Comparison of ENCODE assay signal across 9 mouse cellular contexts in the genomic region with DNA sequence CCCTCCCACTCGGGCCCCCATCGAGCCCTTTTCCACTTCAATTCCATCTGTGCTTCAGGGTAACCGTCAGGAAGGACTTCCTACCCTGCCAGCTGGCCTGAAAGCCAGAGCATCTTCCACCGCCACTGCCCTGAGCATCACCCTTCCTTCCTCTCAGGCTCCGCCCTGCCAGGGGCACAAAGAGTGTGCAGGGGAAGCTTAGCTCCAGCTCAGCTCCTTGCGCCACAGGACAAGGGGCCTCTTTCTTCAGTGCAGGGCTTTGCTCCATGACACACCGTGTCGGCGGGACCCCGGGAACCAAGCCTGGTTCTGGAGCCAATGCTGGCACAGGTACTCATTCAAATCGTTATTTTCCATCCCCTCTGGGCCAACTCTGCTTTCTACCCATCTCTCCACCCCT.
DNase-seq lines count a peak whose midpoint lies in the region; ATAC-seq and TF ChIP-seq lines count a peak whose summit lies in the region.
"Had no signal": no experiment of that assay in that cellular context is flagged by ENCODE, and none has a peak within 500 bp of the region (broad histone marks: within the 10 kb centered on the region; RNA-seq: fewer than 3 reads in every experiment).

No protein-coding gene starts in this region.

- H3K9ac ChIP-seq in heart, postnatal 0 days (replicated peaks; ENCODE audit: low read depth, low read length): no peak overlapping the region
- H3K9ac ChIP-seq in forebrain, embryonic 14.5 days (ENCODE audit: low read length): no peak overlapping the region
- H3K9ac ChIP-seq in lung, embryonic 16.5 days (ENCODE audit: low read length): no peak overlapping the region

- ATAC-seq in heart, postnatal 0 days (ENCODE audit: insufficient read depth, low read depth): 0 out of 2 replicates have a peak, but pooled peaks have one; percentile 11
- no peak for ATAC-seq in forebrain, embryonic 14.5 days
- peak; percentile 29; the same call in 1 of the 2 replicates for ATAC-seq in lung, embryonic 16.5 days (ENCODE audit: low read depth)

- no peak overlapping the region for H3K27ac ChIP-seq in heart, postnatal 0 days (ENCODE audit: low read depth)
- H3K27ac ChIP-seq in heart, embryonic 10.5 days: no peak overlapping the region
- no peak overlapping the region for H3K27ac ChIP-seq in forebrain, embryonic 14.5 days (ENCODE audit: low read depth, low read length)
- no peak overlapping the region for H3K27ac ChIP-seq in lung, embryonic 16.5 days (ENCODE audit: low read length)
- H3K27ac ChIP-seq: macrophage had no signal

- no peak overlapping the region for H3K4me3 ChIP-seq in heart, postnatal 0 days (ENCODE audit: low read depth, low read length)
- H3K4me3 ChIP-seq in heart, embryonic 10.5 days: no peak overlapping the region
- H3K4me3 ChIP-seq in forebrain, embryonic 14.5 days (ENCODE audit: low read depth, low read length): no peak overlapping the region
- no peak overlapping the region for H3K4me3 ChIP-seq in lung, embryonic 16.5 days (ENCODE audit: low read length)

- H3K36me3 ChIP-seq in heart, postnatal 0 days (replicated peaks; ENCODE audit: control insufficient read depth, insufficient read depth, low read length): no peaks in the 10 kb centered on the region
- H3K36me3 ChIP-seq in heart, embryonic 10.5 days: no peaks in the 10 kb centered on the region
- H3K36me3 ChIP-seq in forebrain, embryonic 14.5 days (ENCODE audit: control insufficient read depth, insufficient read depth, low read length): no peaks in the 10 kb centered on the region
- H3K36me3 ChIP-seq in lung, embryonic 16.5 days (ENCODE audit: control insufficient read depth, insufficient read depth, low read length): no peaks in the 10 kb centered on the region

- H3K4me2 ChIP-seq in heart, postnatal 0 days (ENCODE audit: low read depth, low read length): no peak overlapping the region
- no peak overlapping the region; the same call in 1 of the 2 replicates for H3K4me2 ChIP-seq in forebrain, embryonic 14.5 days (ENCODE audit: low read length)
- peak overlapping the region; percentile 35 for H3K4me2 ChIP-seq in lung, embryonic 16.5 days (ENCODE audit: low read depth, low read length)

- TF ChIP-seq CTCF in heart, postnatal 0 days (IDR thresholded peaks at IDR 0.05; ENCODE audit: low read depth): no peak

- WGBS in heart, postnatal 0 days: 50% methylated on average over 11 of the region's 11 CpGs
- WGBS in heart, embryonic 10.5 days: 55% methylated on average over 11 of the region's 11 CpGs
- WGBS in forebrain, embryonic 14.5 days: 18% methylated on average over 11 of the region's 11 CpGs
- 35% methylated on average over 11 of the region's 11 CpGs for WGBS in lung, embryonic 16.5 days

- no peaks in the 10 kb centered on the region for H3K4me1 ChIP-seq in heart, postnatal 0 days (ENCODE audit: control insufficient read depth, insufficient read depth)
- peaks cover 26% of the 10 kb centered on the region for H3K4me1 ChIP-seq in heart, embryonic 10.5 days
- H3K4me1 ChIP-seq in forebrain, embryonic 14.5 days (ENCODE audit: control insufficient read depth, insufficient read depth, low read length): peaks cover 15% of the 10 kb centered on the region
- peaks cover 28% of the 10 kb centered on the region for H3K4me1 ChIP-seq in lung, embryonic 16.5 days (replicated peaks; ENCODE audit: control insufficient read depth, insufficient read depth, low read length)

- DNase-seq in heart, postnatal 0 days (ENCODE audit: low spot score): no peak
- no peak for DNase-seq in heart, embryonic 10.5 days (ENCODE audit: low spot score)
- DNase-seq in c-Kit-positive CD71-negative TER-119-negative erythroid progenitor cells, embryonic 14.5 days (ENCODE audit: low read depth): peak; percentile 7
- DNase-seq in forebrain, embryonic 14.5 days (ENCODE audit: low spot score): peak; percentile 25
- no peak for DNase-seq in ovary, adult 18-20 months (ENCODE audit: low spot score)
- no peak for DNase-seq in testis, postnatal 10 days (ENCODE audit: low spot score)
- DNase-seq in adrenal gland, postnatal 25 days: no peak

- no peak for TF ChIP-seq EP300 in heart, postnatal 0 days (IDR thresholded peaks at IDR 0.05; ENCODE audit: low read depth)

- H3K9me3 ChIP-seq in heart, postnatal 0 days (replicated peaks; ENCODE audit: control insufficient read depth, low read length): no peaks in the 10 kb centered on the region
- H3K9me3 ChIP-seq in heart, embryonic 10.5 days: no peaks in the 10 kb centered on the region
- no peaks in the 10 kb centered on the region for H3K9me3 ChIP-seq in forebrain, embryonic 14.5 days (replicated peaks; ENCODE audit: control insufficient read depth, low read length)
- no peaks in the 10 kb centered on the region for H3K9me3 ChIP-seq in lung, embryonic 16.5 days (ENCODE audit: control insufficient read depth, low read length)

- H3K27me3 ChIP-seq in heart, postnatal 0 days (ENCODE audit: control insufficient read depth, insufficient read depth, low read length): no peaks in the 10 kb centered on the region
- 0 out of 2 replicates have a peak, but pooled peaks cover 15% of the 10 kb centered on the region for H3K27me3 ChIP-seq in heart, embryonic 10.5 days (ENCODE audit: insufficient read depth, poor library complexity, severe bottlenecking)
- no peaks in the 10 kb centered on the region for H3K27me3 ChIP-seq in forebrain, embryonic 14.5 days (replicated peaks; ENCODE audit: control insufficient read depth, insufficient read depth, low read length)
- no peaks in the 10 kb centered on the region for H3K27me3 ChIP-seq in lung, embryonic 16.5 days (ENCODE audit: control insufficient read depth, insufficient read depth, low read depth, low read length)

Comparison
In these comparisons a context has a peak if more than half of its experiments do, and no peak if none do; other contexts are left out.
1. DNase-seq: peak in c-Kit-positive CD71-negative TER-119-negative erythroid progenitor cells, embryonic 14.5 days (single experiment) and forebrain, embryonic 14.5 days (single experiment); none in heart, postnatal 0 days (single experiment), heart, embryonic 10.5 days (single experiment), ovary, adult 18-20 months (single experiment), testis, postnatal 10 days (single experiment) and adrenal gland, postnatal 25 days (single experiment).